Mouse (Mus musculus) liver, adult 2 months (tissue): ENCODE data around the gene Slc26a8.

Source experiments
- CTCF ChIP-seq: fragments of 200-500 bp; IDR thresholded peaks from 2 replicates; pipeline ENCODE4 v1.5.1; 2011; ENCODE audit warnings: low read depth, low read length, control low read depth
- POLR2A ChIP-seq: fragments of 200-500 bp; IDR thresholded peaks from 2 replicates; pipeline ENCODE4 v1.6.1; 2011; ENCODE audit warnings: low read length, control low read depth; ENCODE audit not compliant: insufficient read depth; ENCODE audit errors: extremely low read depth

DNA sequence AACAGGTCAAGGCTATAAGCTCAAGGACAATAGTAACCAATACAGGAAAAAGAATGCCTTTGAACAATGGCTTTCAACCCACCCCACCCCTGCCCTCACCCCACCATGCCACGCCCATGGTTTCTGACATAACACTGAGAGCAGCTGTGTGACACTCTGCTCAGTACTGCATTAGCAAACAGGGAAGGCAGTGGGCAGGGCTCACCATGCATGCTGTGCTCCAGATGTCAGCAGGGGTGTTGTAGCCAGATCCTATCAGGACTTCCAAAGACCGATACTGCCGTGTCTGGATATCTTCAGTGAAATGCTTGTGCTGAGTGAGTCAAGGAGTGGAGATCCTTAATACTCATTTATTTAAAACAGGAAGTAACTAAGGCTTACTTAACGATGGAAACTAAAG is 96.1 kb downstream of the Slc26a8 start:
- TF ChIP-seq CTCF: no peak
- TF ChIP-seq POLR2A: no peak
